Mouse (Mus musculus) stomach, postnatal 0 days (tissue): ENCODE results near the gene Zranb1. TPM values are rescaled to one million over a fixed set of nuclear protein-coding genes. Genes with fewer than 3 reads are reported as not detected.
A peak's percentile ranks its signal among the peaks of the same experiment; 100 is the strongest.

Experiments used
- ATAC-seq: fragments of 200-750 bp; cut with Nextera tagmentation; 2 replicates; pipeline ENCODE4 v1.8.0; 2017; ENCODE audit not compliant: low FRiP score, low TSS enrichment
- DNase-seq: peaks from one replicate; pipeline ENCODE4 v3.0.0-alpha.2; 2016; ENCODE audit warnings: low spot score
- H3K27ac ChIP-seq: fragments of 300-500 bp; sonication (generic); replicated peaks from 2 replicates; pipeline ENCODE4 v1.5.1; 2014; ENCODE audit warnings: mild to moderate bottlenecking, control low read depth
- H3K27me3 ChIP-seq: fragments of 300-500 bp; sonication (generic); 2 replicates; pipeline ENCODE4 v1.6.1; 2014; ENCODE audit warnings: low read length; ENCODE audit not compliant: control insufficient read depth, insufficient read depth
- H3K36me3 ChIP-seq: fragments of 300-500 bp; sonication (generic); 2 replicates; pipeline ENCODE4 v1.6.1; 2014; ENCODE audit warnings: low read length, mixed read lengths; ENCODE audit not compliant: control insufficient read depth, insufficient read depth
- H3K4me1 ChIP-seq: fragments of 300-500 bp; sonication (generic); replicated peaks from 2 replicates; pipeline ENCODE4 v1.6.1; 2014; ENCODE audit warnings: antibody characterized with exemption; ENCODE audit not compliant: control insufficient read depth, insufficient read depth
- H3K4me2 ChIP-seq: fragments of 300-500 bp; sonication (generic); replicated peaks from 2 replicates; pipeline ENCODE4 v1.6.1; 2014; ENCODE audit warnings: low read depth, mild to moderate bottlenecking, control low read depth, moderate library complexity
- H3K4me3 ChIP-seq: fragments of 300-500 bp; sonication (generic); 2 replicates; pipeline ENCODE4 v1.5.1; 2014; ENCODE audit warnings: low read depth, low read length, control low read depth
- H3K9ac ChIP-seq: fragments of 300-500 bp; sonication (generic); 2 replicates; pipeline ENCODE4 v1.6.1; 2014; ENCODE audit warnings: mild to moderate bottlenecking, low read length, control low read depth, mixed read lengths
- H3K9me3 ChIP-seq: fragments of 300-500 bp; sonication (generic); 2 replicates; pipeline ENCODE4 v1.6.1; 2016; ENCODE audit warnings: low read length; ENCODE audit not compliant: control insufficient read depth
- CTCF ChIP-seq: IDR thresholded peaks from 2 replicates; pipeline ENCODE4 v1.5.1; 2016; ENCODE audit warnings: antibody characterized with exemption, low read depth, mild to moderate bottlenecking, moderate library complexity
- EP300 ChIP-seq: optimal IDR thresholded peaks from 2 replicates; pipeline ENCODE3; 2016; ENCODE audit warnings: antibody characterized with exemption
- WGBS: fragments of 180-500 bp; shearing (Covaris S2); extraction: QIAGEN DNeasy Blood & Tissue Kit; methylation state at CpG from one replicate; pipeline ENCODE4 v1.1.7; 2014; 5-methylcytosine and 5-hydroxymethylcytosine counted together
- polyA plus RNA-seq: library from polyadenylated mRNA; unstranded; fragments of >200 nt; fragmentation: Nextera tagmentation; extraction: Ambion mirVana; gene quantifications from 2 replicates; pipeline ENCODE4 v1.2.1, GENCODE M21; 2015

Zranb1 gene
- polyA plus RNA-seq, 1 experiment from 2014 or later = 16.9 TPM

- ATAC-seq (peak; percentile 28; the same call in 1 of the 2 replicates), DNase-seq (peak; percentile 69)
- H3K4me3 ChIP-seq = peak overlapping the region; percentile 98
- H3K4me2 ChIP-seq = peak overlapping the region; percentile 66
- no peaks in the 10 kb centered on the region for H3K9me3 ChIP-seq
- peak overlapping the region; percentile 96 for H3K9ac ChIP-seq
- no peak for TF ChIP-seq CTCF
- no peak for TF ChIP-seq EP300
- no peaks in the 10 kb centered on the region for H3K4me1 ChIP-seq
- no peaks in the 10 kb centered on the region for H3K27me3 ChIP-seq
- no peaks in the 10 kb centered on the region for H3K36me3 ChIP-seq
- WGBS = under 1% methylated on average over 45 of the region's 55 CpGs
- peak overlapping the region; percentile 99 for H3K27ac ChIP-seq
Observed at GRCm38 (mm10) chr7:132931560-132932351, 814 bp downstream of the Zranb1 start.

GRCm38 (mm10) chr7:132933331-132933730 lies 2.4 kb downstream of the Zranb1 start:
- Histone ChIP-seq H3K27ac (no peak overlapping the region), H3K9ac (no peak overlapping the region), H3K36me3 (no peaks in the 10 kb centered on the region), H3K9me3 (no peaks in the 10 kb centered on the region), H3K4me3 (no peak overlapping the region), H3K27me3 (no peaks in the 10 kb centered on the region), H3K4me1 (no peaks in the 10 kb centered on the region), H3K4me2 (no peak overlapping the region)
- no peak for DNase-seq
- TF ChIP-seq EP300 (no peak), CTCF (no peak)
- WGBS = 80% methylated on average over 1 of the region's 1 CpGs
- no peak for ATAC-seq

- no peak for TF ChIP-seq EP300
- TF ChIP-seq CTCF = peak; percentile 47
- Histone ChIP-seq H3K9me3 (no peaks in the 10 kb centered on the region), H3K27ac (no peak overlapping the region), H3K9ac (no peak overlapping the region), H3K36me3 (no peaks in the 10 kb centered on the region), H3K4me2 (no peak overlapping the region), H3K27me3 (no peaks in the 10 kb centered on the region), H3K4me1 (no peaks in the 10 kb centered on the region), H3K4me3 (no peak overlapping the region)
- DNase-seq (no peak), ATAC-seq (no peak)
Observed at GRCm38 (mm10) chr7:132934743-132935142, 3.8 kb downstream of the Zranb1 start.

- no peak overlapping the region for H3K9ac ChIP-seq
- H3K4me3 ChIP-seq = no peak overlapping the region
- no peaks in the 10 kb centered on the region for H3K9me3 ChIP-seq
- no peak overlapping the region for H3K4me2 ChIP-seq
- ATAC-seq (no peak), DNase-seq (no peak)
- H3K27me3 ChIP-seq = no peaks in the 10 kb centered on the region
- TF ChIP-seq EP300 (no peak), CTCF (no peak)
- no peak overlapping the region for H3K27ac ChIP-seq
- 69% methylated on average over 2 of the region's 2 CpGs for WGBS
- H3K36me3 ChIP-seq = no peaks in the 10 kb centered on the region
- H3K4me1 ChIP-seq = no peaks in the 10 kb centered on the region
Observed at GRCm38 (mm10) chr7:132939118-132939517, 8.2 kb downstream of the Zranb1 start.

GRCm38 (mm10) chr7:132940569-132940968 lies 9.6 kb downstream of the Zranb1 start:
- 56% methylated on average over 2 of the region's 2 CpGs for WGBS
- ATAC-seq (0 out of 2 replicates have a peak, but pooled peaks have one; percentile 32), DNase-seq (no peak)
- TF ChIP-seq CTCF = no peak
- no peak for TF ChIP-seq EP300
- Histone ChIP-seq H3K9ac (no peak overlapping the region), H3K9me3 (no peaks in the 10 kb centered on the region), H3K27ac (no peak overlapping the region), H3K27me3 (no peaks in the 10 kb centered on the region), H3K36me3 (no peaks in the 10 kb centered on the region), H3K4me2 (no peak overlapping the region), H3K4me1 (no peaks in the 10 kb centered on the region), H3K4me3 (no peak overlapping the region)

GRCm38 (mm10) chr7:132949968-132950367 lies 19.0 kb downstream of the Zranb1 start:
- no peak for TF ChIP-seq EP300
- TF ChIP-seq CTCF = no peak
- no peak overlapping the region for H3K4me3 ChIP-seq
- no peaks in the 10 kb centered on the region for H3K4me1 ChIP-seq
- DNase-seq = no peak
- H3K27ac ChIP-seq = no peak overlapping the region
- no peaks in the 10 kb centered on the region for H3K27me3 ChIP-seq
- WGBS = 67% methylated on average over 4 of the region's 4 CpGs
- no peak overlapping the region for H3K9ac ChIP-seq
- H3K4me2 ChIP-seq = no peak overlapping the region
- ATAC-seq = no peak
- no peaks in the 10 kb centered on the region for H3K36me3 ChIP-seq
- no peaks in the 10 kb centered on the region for H3K9me3 ChIP-seq
